Mouse (Mus musculus) forebrain, embryonic 13.5 days (tissue): Measurements from ENCODE around the gene Parp11. TPM values are rescaled to one million over a fixed set of nuclear protein-coding genes. Genes with fewer than 3 reads are reported as not detected.

ENCODE experiments used
- ATAC-seq: fragments of 200-750 bp; cut with Nextera tagmentation; 2 replicates; pipeline ENCODE4 v1.8.0; 2017
- H3K27ac ChIP-seq: fragments of 300-500 bp; sonication (generic); 2 replicates; pipeline ENCODE4 v1.5.1; 2015; ENCODE audit warnings: inconsistent platforms, mild to moderate bottlenecking, moderate library complexity
- H3K27me3 ChIP-seq: fragments of 300-500 bp; sonication (generic); 2 replicates; pipeline ENCODE4 v1.6.1; 2015; ENCODE audit warnings: mild to moderate bottlenecking, inconsistent platforms
- H3K36me3 ChIP-seq: fragments of 300-500 bp; sonication (generic); 2 replicates; pipeline ENCODE4 v1.6.1; 2015; ENCODE audit warnings: mild to moderate bottlenecking, inconsistent platforms; ENCODE audit not compliant: poor library complexity, severe bottlenecking
- H3K4me1 ChIP-seq: fragments of 300-500 bp; sonication (generic); 2 replicates; pipeline ENCODE4 v1.6.1; 2015; ENCODE audit warnings: inconsistent platforms
- H3K4me2 ChIP-seq: fragments of 300-500 bp; sonication (generic); 2 replicates; pipeline ENCODE4 v1.6.1; 2015; ENCODE audit warnings: inconsistent platforms, mild to moderate bottlenecking, moderate library complexity
- H3K4me3 ChIP-seq: fragments of 300-500 bp; sonication (generic); 2 replicates; pipeline ENCODE4 v1.5.1; 2015; ENCODE audit warnings: mild to moderate bottlenecking, inconsistent platforms
- H3K9ac ChIP-seq: fragments of 300-500 bp; sonication (generic); 2 replicates; pipeline ENCODE4 v1.6.1; 2015; ENCODE audit warnings: mild to moderate bottlenecking, inconsistent platforms
- H3K9me3 ChIP-seq: fragments of 300-500 bp; sonication (generic); replicated peaks from 2 replicates; pipeline ENCODE4 v1.6.1; 2016; ENCODE audit warnings: inconsistent platforms
- WGBS: fragments of 180-500 bp; shearing (Covaris S2); methylation state at CpG from one replicate; pipeline ENCODE4 v1.1.7; 2015; 5-methylcytosine and 5-hydroxymethylcytosine counted together
- polyA plus RNA-seq: library from polyadenylated mRNA; unstranded; fragments of >200 nt; fragmentation: Nextera tagmentation; extraction: Ambion mirVana; gene quantifications from 2 replicates; pipeline ENCODE4 v1.2.1, GENCODE M21; 2015

Parp11 gene
- 74.4 and 77.3 TPM in 2 replicates for polyA plus RNA-seq

DNA sequence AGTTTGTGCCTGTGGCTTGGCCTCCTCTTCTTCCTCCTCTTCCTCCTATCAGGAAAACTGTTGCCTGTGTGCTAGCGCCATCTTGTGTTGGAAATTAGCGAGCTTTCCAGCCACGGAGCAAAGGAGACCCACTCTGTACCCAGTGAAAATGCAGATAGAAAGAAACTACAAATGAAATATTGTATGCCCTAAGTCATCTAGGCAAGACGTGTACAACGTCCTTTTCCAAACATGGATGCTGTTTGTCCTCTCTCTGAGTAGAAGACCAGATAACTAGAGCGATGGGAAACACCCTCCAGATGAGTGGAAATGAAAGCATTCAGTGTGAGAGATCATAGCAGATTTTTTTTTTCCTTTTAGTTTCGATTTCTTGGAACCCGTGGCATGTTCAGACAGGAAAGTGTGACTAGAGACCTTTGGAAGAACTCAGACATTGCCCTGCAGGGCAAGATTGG is at the start of gene Parp11:
Gene Parp11, plus strand, starts transcription at position 405 of the 455 bp plus-strand sequence.
- H3K9me3 ChIP-seq, result no peaks in the 10 kb centered on the region
- H3K4me3 ChIP-seq, result no peak within 1 kb of the TSS
- no peak within 1 kb of the TSS; the same call in 1 of the 2 replicates for H3K27ac ChIP-seq
- H3K4me1 ChIP-seq, result peaks cover 87% of the 10 kb centered on the region
- no peak for ATAC-seq
- WGBS, result 21% methylated on average over 8 of the region's 8 CpGs
- H3K4me2 ChIP-seq, result no peak within 1 kb of the TSS
- H3K9ac ChIP-seq, result peak within 1 kb of the TSS; percentile 14
- H3K36me3 ChIP-seq, result no peaks in the 10 kb centered on the region
- no peaks in the 10 kb centered on the region for H3K27me3 ChIP-seq

DNA sequence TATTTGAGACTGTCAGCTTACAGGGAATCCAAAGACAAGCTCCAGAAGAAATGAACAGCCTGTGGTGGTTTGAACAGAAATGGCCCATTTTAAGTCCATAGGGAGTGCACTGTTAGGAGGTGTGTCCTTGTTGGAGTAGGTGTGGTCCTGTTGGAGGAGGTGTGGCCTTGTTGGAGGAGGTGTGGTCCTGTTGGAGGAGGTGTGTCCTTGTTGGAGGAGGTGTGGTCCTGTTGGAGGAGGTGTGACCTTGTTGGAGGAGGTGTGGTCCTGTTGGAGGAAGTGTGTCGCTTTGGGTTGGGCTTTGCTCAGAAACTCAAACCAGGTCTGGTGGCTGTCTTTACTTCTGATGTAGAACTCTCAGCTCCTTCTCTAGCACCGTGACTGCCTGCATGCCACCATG is 48.6 kb upstream of the Parp11 start:
- Histone ChIP-seq H3K9ac (no peak overlapping the region), H3K36me3 (no peaks in the 10 kb centered on the region), H3K4me2 (no peak overlapping the region), H3K4me3 (no peak overlapping the region), H3K27me3 (no peaks in the 10 kb centered on the region), H3K27ac (no peak overlapping the region), H3K9me3 (no peaks in the 10 kb centered on the region), H3K4me1 (peaks cover 31% of the 10 kb centered on the region)
- 57% methylated on average over 2 of the region's 2 CpGs for WGBS
- no peak for ATAC-seq

DNA sequence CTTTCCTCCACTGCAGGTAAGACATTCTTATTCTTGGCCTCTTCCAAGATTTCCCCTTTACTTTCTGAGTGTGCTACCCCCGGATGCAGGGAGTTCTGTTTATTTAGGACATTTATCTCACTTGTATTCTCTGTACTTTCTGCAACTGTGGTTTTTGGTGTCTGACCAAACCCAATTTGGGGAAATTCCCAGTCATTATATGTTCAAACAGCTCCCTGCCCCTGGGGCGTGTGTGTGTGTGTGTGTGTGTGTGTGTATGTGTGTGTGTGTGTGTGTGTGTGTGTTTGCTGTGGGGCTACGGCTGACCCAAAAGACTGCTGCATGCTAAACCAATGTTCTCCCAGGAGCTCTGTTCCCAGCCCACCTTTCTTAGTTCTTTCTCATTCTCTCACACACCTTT is 45.2 kb upstream of the Parp11 start:
- Histone ChIP-seq H3K27me3 (no peaks in the 10 kb centered on the region), H3K4me2 (no peak overlapping the region), H3K9me3 (no peaks in the 10 kb centered on the region), H3K27ac (peak overlapping the region; percentile 31; the same call in 1 of the 2 replicates), H3K4me1 (peaks cover 48% of the 10 kb centered on the region), H3K9ac (no peak overlapping the region), H3K36me3 (no peaks in the 10 kb centered on the region), H3K4me3 (no peak overlapping the region)
- 43% methylated on average over 3 of the region's 3 CpGs for WGBS
- no peak for ATAC-seq

DNA sequence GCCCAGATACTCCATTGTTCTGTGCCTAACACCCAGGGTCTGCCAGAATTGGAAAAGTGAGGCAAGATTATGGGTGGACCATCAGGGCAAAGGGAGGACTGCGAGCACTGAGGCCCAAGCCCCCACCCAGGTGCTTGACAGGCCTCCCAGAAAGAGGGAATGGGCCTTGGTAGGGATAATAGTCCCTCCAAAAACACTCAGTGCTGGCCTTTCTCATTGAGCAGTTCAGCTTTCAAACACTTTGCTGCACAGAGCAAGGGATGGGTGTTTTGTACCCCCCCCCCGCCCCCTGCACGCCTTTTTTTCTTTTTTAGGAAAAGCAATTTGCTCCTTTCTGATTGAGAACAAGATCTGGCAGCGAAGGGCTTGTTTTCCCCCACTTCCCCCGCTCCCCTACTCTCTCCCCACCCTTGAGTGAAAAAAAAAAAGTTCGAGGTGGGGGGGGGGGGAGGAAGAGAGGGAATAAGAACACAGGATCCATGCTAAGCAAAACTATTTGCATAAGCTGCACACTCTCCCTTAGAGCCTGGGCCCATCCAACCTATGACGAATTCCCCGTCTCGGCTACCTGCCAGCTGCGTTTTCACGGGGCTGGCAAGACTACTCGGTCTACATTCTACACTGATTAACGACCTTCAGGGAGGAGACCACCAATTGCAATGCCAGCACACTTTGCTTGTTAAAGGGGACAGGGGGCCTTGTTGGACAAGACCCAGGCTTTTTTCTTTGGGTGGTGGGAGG is 42.4 kb upstream of the Parp11 start:
- Histone ChIP-seq H3K4me1 (peaks cover 64% of the 10 kb centered on the region), H3K27ac (peak overlapping the region; percentile 92), H3K4me2 (peak overlapping the region; percentile 33; the same call in 1 of the 2 replicates), H3K9me3 (no peaks in the 10 kb centered on the region), H3K36me3 (no peaks in the 10 kb centered on the region), H3K4me3 (no peak overlapping the region), H3K27me3 (no peaks in the 10 kb centered on the region), H3K9ac (0 out of 2 replicates have a peak overlapping the region, but pooled peaks have one; percentile 1)
- whole genome bisulfite sequencing, result 9% methylated on average over 13 of the region's 13 CpGs
- peak; percentile 93 for ATAC-seq

DNA sequence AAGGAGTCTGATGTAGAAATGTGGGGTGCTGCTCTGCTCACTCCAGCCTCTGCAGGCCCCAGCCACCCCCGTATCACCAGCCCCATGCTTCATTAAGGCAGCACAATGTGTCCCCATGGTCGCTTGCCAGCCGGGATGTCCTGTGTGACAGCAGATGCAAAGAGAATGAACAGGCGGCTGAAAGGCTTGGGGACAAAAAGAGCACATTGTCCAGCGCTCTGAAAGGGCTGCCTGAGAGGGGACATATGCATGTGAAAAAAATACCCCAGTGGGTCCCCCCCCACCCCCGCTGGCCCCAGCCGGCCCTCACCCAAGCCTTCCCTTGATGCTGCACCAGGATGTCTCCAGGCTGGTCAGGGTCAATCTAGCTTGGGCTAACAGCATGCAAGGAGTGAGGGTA is 41.0 kb upstream of the Parp11 start:
- peak overlapping the region; percentile 33 for H3K4me2 ChIP-seq

DNA sequence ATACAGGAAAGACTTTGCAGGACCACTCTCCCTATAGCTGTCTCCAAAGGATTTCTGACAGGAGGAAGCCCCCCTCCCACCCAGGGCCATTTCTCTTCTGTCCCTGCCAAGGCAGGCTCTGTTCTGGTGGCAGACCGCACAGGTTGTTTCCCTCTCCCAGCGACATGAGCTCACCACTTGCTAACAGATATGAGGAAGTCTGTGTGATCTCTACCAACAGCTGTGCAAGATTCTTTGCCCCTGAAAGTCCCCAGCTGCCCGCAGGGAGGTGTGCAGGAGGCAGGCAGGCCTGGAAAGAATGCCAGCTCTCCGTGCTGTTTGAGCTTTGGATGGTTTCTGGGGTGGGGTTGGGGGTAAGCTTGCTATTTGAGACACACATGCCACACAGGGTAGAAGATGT is 38.9 kb upstream of the Parp11 start:
- Histone ChIP-seq H3K36me3 (no peaks in the 10 kb centered on the region), H3K9ac (no peak overlapping the region), H3K9me3 (no peaks in the 10 kb centered on the region), H3K4me3 (no peak overlapping the region), H3K4me1 (peaks cover 50% of the 10 kb centered on the region), H3K27ac (peak overlapping the region; percentile 73), H3K4me2 (no peak overlapping the region), H3K27me3 (no peaks in the 10 kb centered on the region)
- WGBS, result 13% methylated on average over 4 of the region's 4 CpGs
- peak; percentile 23 for ATAC-seq

More for the DNA sequence above, 41.0 kb upstream of the Parp11 start:
- peaks cover 64% of the 10 kb centered on the region for H3K4me1 ChIP-seq
- peak; percentile 61 for ATAC-seq
- WGBS, result 9% methylated on average over 7 of the region's 7 CpGs
- no peak overlapping the region for H3K4me3 ChIP-seq
- H3K36me3 ChIP-seq, result no peaks in the 10 kb centered on the region
- peak overlapping the region; percentile 92 for H3K27ac ChIP-seq
- no peaks in the 10 kb centered on the region for H3K27me3 ChIP-seq
- no peaks in the 10 kb centered on the region for H3K9me3 ChIP-seq
- H3K9ac ChIP-seq, result no peak overlapping the region

DNA sequence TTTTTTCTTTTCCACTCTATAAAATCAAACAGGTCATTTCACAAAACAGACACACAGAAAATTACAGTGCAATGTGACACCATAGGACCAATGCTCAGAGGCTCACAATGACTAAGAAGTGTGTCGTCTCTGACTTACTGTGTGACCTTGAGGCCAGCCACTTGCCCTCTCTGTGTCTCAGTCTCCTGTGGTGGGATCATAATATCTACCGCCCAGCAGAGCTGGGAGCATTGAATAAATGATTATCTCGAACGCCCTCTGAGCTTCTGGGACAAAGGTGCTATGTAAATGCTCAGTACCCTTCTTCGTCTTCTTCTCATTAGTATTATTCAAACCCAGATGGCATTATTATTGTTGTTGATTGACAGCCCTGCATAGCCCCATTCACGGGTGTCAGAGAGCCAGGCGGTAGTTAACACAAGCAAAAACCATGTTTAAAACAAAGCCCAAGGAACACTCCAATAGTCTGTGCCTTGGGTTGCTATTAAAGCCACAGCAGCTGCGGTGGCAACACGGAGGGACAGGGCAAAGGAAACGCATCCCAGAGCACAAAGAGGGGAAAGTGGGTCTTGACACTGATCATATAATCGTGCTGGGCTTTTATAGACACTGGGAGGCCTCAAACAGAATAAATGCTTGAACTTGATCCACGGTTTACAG is 29.0 kb upstream of the Parp11 start:
- peak overlapping the region; percentile 93 for H3K27ac ChIP-seq
- peak; percentile 95 for ATAC-seq
- WGBS, result 8% methylated on average over 12 of the region's 12 CpGs
- H3K36me3 ChIP-seq, result no peaks in the 10 kb centered on the region
- H3K27me3 ChIP-seq, result no peaks in the 10 kb centered on the region; the same call in 1 of the 2 replicates
- no peak overlapping the region for H3K9ac ChIP-seq
- H3K4me2 ChIP-seq, result peak overlapping the region; percentile 6; the same call in 1 of the 2 replicates
- peaks cover 26% of the 10 kb centered on the region for H3K4me1 ChIP-seq
- peaks cover 5% of the 10 kb centered on the region for H3K9me3 ChIP-seq
- H3K4me3 ChIP-seq, result no peak overlapping the region

DNA sequence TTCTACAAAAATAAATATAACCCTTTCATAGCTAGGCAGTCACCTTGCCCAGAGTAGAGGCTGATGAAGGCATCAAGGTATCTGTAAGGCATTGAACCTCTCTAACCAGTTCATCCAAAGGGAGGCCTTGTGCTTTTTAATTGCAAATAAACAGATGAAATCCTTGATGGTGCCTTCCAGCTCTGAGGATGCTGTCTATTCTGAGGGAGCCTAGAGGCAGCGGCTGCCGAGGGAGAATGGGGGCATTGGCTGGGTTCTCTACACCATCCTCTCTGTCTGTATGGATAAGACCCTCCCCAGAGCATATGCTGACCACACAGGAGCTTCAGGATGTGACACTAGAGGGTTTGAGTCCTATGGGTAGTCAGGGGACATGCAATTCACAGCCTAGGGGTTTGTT is 28.3 kb upstream of the Parp11 start:
- H3K36me3 ChIP-seq, result no peaks in the 10 kb centered on the region
- no peak overlapping the region for H3K9ac ChIP-seq
- H3K9me3 ChIP-seq, result peaks cover 5% of the 10 kb centered on the region
- H3K4me1 ChIP-seq, result peaks cover 26% of the 10 kb centered on the region
- H3K4me3 ChIP-seq, result no peak overlapping the region
- 54% methylated on average over 2 of the region's 2 CpGs for WGBS
- peak overlapping the region; percentile 93 for H3K27ac ChIP-seq
- no peaks in the 10 kb centered on the region; the same call in 1 of the 2 replicates for H3K27me3 ChIP-seq
- peak overlapping the region; percentile 6; the same call in 1 of the 2 replicates for H3K4me2 ChIP-seq
- ATAC-seq, result peak; percentile 22; the same call in 1 of the 2 replicates

DNA sequence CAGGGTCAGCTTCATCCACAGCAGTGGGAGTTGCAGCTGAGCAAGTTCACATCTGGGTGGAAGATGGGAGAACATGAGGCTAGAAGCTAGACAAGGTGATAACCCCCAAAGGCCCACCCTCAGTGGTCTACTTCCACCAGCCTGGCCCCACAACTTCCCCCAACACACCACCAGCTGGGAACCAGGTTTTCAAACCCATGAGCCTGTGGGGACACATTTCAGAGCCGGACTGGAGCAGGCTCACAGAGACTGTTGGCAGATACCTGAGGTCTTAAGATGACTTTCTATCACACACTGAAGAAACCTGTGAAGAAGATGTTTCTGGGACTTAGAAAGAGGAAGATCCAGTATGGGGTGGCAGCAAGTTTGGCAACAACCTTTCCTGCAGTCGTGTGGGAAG is 26.5 kb upstream of the Parp11 start:
- Histone ChIP-seq H3K27me3 (no peaks in the 10 kb centered on the region), H3K9ac (no peak overlapping the region), H3K27ac (no peak overlapping the region), H3K4me3 (no peak overlapping the region), H3K4me1 (peaks cover 26% of the 10 kb centered on the region), H3K9me3 (no peaks in the 10 kb centered on the region), H3K4me2 (no peak overlapping the region), H3K36me3 (no peaks in the 10 kb centered on the region)
- 83% methylated on average over 2 of the region's 2 CpGs for WGBS
- no peak for ATAC-seq

DNA sequence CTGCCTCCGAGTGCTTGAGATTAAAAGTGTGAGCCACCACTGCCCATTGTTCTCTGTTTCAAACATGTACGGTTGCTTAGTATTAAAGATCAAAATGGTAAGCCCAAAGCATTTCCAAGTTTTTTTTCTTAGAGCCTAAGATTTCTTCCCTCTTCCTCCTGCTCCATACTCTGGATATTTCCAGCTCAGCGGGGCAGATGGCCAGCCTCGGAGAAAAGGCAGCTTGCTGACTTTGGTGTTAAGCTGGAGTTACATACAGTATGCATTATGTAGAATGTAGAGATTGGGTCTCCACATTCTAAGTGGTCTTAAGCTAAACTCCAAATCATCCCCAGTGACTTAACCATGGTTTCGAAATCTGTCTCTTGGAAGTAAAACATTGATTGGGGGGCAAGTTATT is 21.5 kb upstream of the Parp11 start:
- Histone ChIP-seq H3K27ac (no peak overlapping the region), H3K9ac (no peak overlapping the region), H3K27me3 (no peaks in the 10 kb centered on the region), H3K9me3 (no peaks in the 10 kb centered on the region), H3K4me1 (no peaks in the 10 kb centered on the region), H3K4me2 (no peak overlapping the region), H3K4me3 (no peak overlapping the region), H3K36me3 (no peaks in the 10 kb centered on the region)
- 60% methylated on average over 5 of the region's 5 CpGs for WGBS
- ATAC-seq, result no peak

DNA sequence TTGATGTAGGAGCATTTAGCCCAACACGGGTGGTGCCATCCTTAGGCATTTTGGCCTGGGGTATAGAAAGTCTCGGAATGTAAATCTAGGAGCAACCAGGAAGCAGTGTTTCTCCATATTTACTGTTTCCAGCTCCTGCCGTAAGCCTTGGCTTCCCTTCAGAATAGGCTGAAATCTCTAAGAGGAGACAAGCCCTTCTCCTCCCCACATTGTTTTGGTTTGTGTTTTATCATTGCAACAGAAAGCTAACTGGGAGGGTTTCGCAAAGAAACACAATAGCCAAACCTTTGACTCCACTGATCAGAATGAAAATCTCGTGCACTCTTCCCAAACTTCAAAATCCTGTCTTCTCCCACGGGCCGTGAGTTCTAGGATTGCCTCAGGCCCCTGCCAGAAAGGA is 15.9 kb upstream of the Parp11 start:
- no peak overlapping the region for H3K4me2 ChIP-seq
- H3K27ac ChIP-seq, result no peak overlapping the region
- H3K27me3 ChIP-seq, result no peaks in the 10 kb centered on the region
- H3K9ac ChIP-seq, result no peak overlapping the region
- 77% methylated on average over 7 of the region's 7 CpGs for WGBS
- no peak for ATAC-seq
- H3K4me1 ChIP-seq, result no peaks in the 10 kb centered on the region
- H3K36me3 ChIP-seq, result no peaks in the 10 kb centered on the region
- no peak overlapping the region for H3K4me3 ChIP-seq
- no peaks in the 10 kb centered on the region for H3K9me3 ChIP-seq

DNA sequence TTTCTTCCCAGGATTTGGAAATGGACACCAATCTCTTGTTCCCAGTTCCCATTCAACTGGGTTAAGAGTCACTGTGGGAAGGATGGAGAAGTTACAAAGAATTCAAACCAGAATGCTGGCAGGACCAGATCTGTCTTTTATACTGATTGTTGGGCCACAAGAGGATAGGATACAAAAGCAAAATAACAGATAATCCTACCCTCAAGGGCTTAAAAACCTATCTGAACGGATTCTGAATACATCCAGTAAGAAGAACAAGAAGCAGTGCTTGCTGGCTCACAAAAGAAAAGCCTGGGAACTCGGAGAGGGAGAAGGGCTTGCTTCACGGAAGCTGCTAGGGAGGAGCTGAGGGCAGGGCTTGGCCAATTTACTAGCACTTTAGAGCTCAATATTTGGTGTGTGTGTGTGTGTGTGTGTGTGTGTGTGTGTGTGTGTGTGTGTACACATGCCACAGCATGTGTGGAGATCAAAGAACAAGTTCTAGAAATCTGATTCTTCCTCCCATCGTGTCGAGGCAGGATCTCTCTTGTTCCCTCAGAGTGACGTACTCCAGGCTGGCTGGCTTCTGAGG is 15.4 kb upstream of the Parp11 start:
- H3K4me2 ChIP-seq, result no peak overlapping the region
- no peak for ATAC-seq
- 30% methylated on average over 6 of the region's 6 CpGs for WGBS
- no peak overlapping the region for H3K4me3 ChIP-seq
- no peaks in the 10 kb centered on the region for H3K27me3 ChIP-seq
- H3K4me1 ChIP-seq, result no peaks in the 10 kb centered on the region
- H3K27ac ChIP-seq, result no peak overlapping the region
- no peaks in the 10 kb centered on the region for H3K9me3 ChIP-seq
- H3K9ac ChIP-seq, result no peak overlapping the region
- H3K36me3 ChIP-seq, result no peaks in the 10 kb centered on the region
